Mouse (Mus musculus) Patski (cell line): ENCODE measurements at regions not wholly inside any gene's neighbourhood (a gene's known extent, or its start where the extent isn't known, plus 50 kb on each side); places are given as distances from the start of the nearest gene placed in this dataset.
A peak's percentile ranks its signal among the peaks of the same experiment; 100 is the strongest.
"Not testable (repeated sequence)": the region's sequence is repeated elsewhere in the genome, so short reads cannot be mapped to it uniquely, and the experiment has no call there.

Experiments
- ATAC-seq: fragments of 100-300 bp; one replicate; pipeline ENCODE4 v1.8.0; 2021
- CTCF ChIA-PET: fragments of 350-600 bp; sonication (Branson Sonifier 250); formaldehyde crosslinking; loops from one replicate; lab custom pipeline; 2022; ENCODE audit warnings: inconsistent platforms; lab: Charles Lee
- POLR2A ChIA-PET: fragments of 350-600 bp; sonication (Branson Sonifier 250); formaldehyde crosslinking; loops from one replicate; lab custom pipeline; 2022; ENCODE audit warnings: antibody characterized with exemption, inconsistent platforms; lab: Charles Lee
- DNase-seq: peaks from one replicate; pipeline ENCODE4 v3.0.0-alpha.2; 2011; ENCODE audit warnings: low read depth, low spot score
- H3K27me3 ChIP-seq: fragments of 371-371 bp; one replicate; pipeline ENCODE4 v1.5.1; 2021
- CTCF ChIP-seq: fragments of 100-300 bp; IDR thresholded peaks from one replicate; pipeline ENCODE4 v1.5.1; 2021
- in situ Hi-C: fragments of 300-500 bp; cut with MboI; formaldehyde crosslinking; loops from 3 replicates; pipeline ENCODE4 v1.11.1; 2018; ENCODE audit warnings: low pct_unique_long_range_greater_than_20kb, mixed read lengths

DNA sequence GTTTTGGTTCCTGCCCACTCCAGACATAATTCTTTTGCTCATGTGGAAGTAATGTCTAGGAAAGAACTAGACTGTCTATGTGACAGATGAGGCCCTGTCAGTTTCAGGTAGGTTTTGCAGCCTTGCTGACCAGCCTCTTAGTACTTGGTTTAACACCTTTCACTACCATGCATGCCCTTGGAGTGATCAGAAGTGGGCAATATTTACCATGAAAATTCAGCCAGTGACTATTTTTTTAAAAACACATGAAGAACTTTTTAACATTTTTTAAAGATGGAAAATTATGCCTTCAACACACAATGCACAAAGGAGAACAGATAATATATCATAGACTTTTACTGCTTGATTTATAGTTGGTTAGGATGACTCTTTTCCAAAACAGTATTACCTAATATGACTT is 58.1 kb downstream of the Cox7c start:
- POLR2A ChIA-PET, result no interaction called here
- no peaks in the 10 kb centered on the region for H3K27me3 ChIP-seq
- in situ Hi-C loops, result no loop called here
- ATAC-seq (no peak), DNase-seq (no peak)
- CTCF ChIA-PET, result no interaction called here
- peak; percentile 37 for TF ChIP-seq CTCF

DNA sequence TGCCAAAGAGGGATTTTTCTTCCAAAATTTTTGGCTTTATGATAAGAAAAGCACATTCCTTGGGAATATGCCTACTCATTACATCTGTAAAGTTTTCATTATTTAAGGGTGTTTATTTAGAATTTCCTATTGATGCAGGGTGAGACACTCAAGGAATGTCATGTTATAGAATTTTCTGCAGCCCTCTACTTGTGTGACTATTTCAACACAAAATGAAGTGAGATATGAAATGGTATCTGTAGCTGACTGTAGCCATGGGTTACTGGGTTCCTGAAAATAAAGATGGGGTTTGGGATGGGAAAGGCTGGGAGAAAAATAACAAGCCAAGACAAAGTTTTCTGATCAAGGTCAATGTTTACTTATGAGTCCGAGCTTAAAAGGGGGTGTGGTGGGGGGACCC is 64.6 kb downstream of the Cox7c start:
- CTCF ChIA-PET, result no interaction called here

DNA sequence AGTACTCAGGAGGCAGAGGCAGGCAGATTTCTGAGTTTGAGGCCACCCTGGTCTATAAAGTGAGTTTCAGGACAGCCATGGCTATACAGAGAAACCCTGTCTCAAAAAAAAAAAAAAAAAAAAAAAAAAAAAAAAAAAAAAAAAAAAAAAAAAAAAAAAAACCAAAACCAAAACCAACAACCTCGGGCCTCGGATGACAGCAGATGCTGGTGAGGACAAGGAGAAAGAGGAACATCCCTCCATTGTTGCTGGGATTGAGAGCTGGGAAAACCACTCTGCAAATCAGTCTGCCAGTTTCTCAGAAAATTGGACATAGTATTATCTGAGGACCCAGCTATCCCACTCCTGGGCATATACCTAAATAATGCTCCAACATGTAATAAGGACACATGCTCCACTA is 82.7 kb downstream of the Cox7c start:
- CTCF ChIA-PET, result interaction anchor here (1.1 kb wide), 1 partner anchor 8 kb away, joined by 3 read pairs; no protein-coding TSS in a partner anchor
- H3K27me3 ChIP-seq, ATAC-seq, POLR2A ChIA-PET, in situ Hi-C loops, DNase-seq: not testable (repeated sequence)

More for the DNA sequence above, 64.6 kb downstream of the Cox7c start:
- ATAC-seq (no peak), DNase-seq (no peak)
- H3K27me3 ChIP-seq, result no peaks in the 10 kb centered on the region
- POLR2A ChIA-PET, result no interaction called here
- TF ChIP-seq CTCF, result no peak
- in situ Hi-C loops, result no loop called here

DNA sequence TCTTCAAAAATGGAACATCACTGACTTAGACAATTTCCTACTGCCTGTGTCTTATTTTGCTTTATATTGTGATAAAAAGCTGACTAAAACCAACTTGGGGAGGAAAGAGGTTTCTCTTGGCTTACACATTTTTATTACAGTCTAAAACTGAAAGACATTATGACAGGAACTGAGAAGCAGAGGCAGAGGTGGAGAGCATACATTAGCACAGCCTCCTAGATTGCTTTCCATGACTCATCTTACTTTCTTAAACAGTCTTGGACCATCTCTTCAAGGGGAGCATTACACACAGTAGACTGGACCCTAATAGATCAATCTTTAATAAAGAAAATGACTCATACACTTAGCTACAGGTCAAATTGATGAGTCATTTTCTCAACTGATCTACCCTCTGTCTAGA is 91.4 kb downstream of the Cox7c start:
- TF ChIP-seq CTCF, result no peak
- H3K27me3 ChIP-seq, result no peaks in the 10 kb centered on the region
- CTCF ChIA-PET, result no interaction called here
- POLR2A ChIA-PET, result no interaction called here
- DNase-seq (no peak), ATAC-seq (no peak)
- in situ Hi-C loops, result no loop called here

DNA sequence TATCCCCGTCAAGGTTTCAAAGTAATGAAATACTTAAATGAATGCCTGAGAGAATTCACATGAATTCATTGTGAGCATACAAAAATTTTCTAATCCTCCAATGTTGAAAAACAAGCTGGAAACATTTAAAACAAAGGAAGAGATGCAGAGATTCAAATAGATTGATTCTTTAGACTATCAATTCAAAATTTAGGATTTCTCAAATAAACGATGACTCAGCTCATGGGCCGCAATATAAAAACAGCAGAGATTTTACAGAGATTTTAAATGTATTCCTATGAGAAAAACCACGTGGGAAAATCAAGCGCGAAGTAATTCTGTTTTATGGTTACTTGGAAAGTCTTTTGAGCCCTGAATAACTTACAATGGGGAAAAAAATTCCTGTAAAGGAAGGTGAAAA is 93.8 kb downstream of the Cox7c start:
- POLR2A ChIA-PET, result no interaction called here
- no peaks in the 10 kb centered on the region for H3K27me3 ChIP-seq
- CTCF ChIA-PET, result no interaction called here
- TF ChIP-seq CTCF, result no peak
- no peak for ATAC-seq
- in situ Hi-C loops, result no loop called here
- DNase-seq, result no peak

DNA sequence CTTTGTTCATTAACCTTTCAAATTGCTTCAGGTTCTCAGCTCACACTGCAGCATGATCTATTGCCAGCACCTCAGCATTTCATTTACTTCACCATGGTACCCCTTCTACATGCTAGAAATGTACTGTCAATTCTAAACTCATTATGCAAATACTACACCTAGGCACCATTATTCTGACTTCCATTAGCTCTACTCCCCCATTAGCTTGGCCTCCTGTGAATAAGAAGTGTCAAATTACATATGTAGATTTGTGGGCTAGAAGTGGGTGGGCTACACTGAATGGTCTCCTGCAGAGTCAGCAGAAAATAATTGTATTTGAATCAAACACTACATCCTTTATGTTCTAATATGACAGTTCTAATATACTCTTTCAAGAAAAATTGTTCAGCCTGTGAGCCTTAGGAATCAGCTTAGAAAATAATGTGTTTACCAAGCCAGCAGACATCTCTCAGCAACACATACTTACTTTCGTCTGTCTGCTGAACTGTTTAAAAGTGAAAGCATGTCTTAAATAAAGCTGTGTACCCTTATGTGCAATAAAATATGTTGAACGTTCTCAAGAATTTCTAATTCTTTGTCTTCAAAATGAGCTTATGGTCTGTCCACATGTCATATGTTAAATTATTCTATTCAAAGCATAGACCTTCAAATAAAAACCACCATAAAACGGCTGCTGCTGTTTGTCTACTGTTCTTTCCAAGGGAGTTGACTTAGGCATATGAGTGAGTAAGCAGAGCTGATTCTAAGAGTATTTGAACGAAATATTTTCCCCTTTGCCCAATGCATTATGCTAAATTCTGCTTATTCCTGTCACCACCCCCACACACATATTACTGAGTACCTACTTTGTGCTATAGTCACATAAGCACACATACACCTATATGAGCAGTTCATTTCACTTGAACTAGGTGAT is 119.6 kb downstream of the Cox7c start:
- in situ Hi-C loops, result no loop called here
- ATAC-seq, result no peak
- CTCF ChIA-PET, result no interaction called here

DNA sequence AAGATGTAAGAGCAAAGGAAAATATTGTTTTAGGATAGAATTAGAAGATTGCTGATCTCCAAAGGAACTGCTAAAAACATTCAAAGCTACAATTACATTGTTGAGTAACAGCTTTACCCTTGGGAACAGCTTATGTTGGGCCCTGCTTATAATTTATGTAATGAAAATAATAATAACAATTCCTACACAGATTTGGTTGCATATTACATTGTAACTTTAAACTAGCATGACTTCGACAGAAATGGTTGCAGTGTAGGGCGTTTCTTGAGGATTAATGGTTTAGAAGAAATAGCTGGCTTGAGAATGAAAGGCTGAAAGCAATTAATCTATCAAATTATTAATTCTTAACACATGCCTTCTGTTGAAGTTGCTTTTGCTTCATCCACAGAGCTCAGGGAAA is 120.4 kb downstream of the Cox7c start:
- ChIA-PET POLR2A (no interaction called here), CTCF (no interaction called here)
- DNase-seq, result no peak
- TF ChIP-seq CTCF, result no peak
- no peak for ATAC-seq
- in situ Hi-C loops, result no loop called here
- H3K27me3 ChIP-seq, result no peaks in the 10 kb centered on the region

More for the DNA sequence above, 119.6 kb downstream of the Cox7c start:
- POLR2A ChIA-PET, result no interaction called here
- DNase-seq, result no peak
- TF ChIP-seq CTCF, result no peak
- no peaks in the 10 kb centered on the region for H3K27me3 ChIP-seq

DNA sequence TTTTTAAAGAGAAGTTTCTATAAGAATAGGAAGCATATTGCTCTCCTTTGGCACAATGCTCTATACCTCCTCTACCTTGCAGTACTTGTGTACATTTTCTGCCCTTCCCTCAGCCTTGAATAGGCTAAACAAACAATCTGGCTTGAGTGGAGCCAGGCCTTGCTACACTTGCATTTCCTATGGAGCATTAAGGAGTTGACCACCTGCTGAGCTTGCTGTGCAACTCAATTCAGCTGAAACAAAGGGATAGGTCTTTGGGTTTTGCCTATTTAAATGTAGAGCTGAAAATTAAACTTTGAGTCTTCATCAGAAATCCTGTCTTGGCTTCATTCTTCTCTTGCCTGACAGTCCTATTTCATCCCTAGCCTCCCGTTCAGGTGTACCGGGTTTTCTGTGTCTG is 124.0 kb downstream of the Cox7c start:
- no peaks in the 10 kb centered on the region for H3K27me3 ChIP-seq
- TF ChIP-seq CTCF, result no peak
- DNase-seq (no peak), ATAC-seq (no peak)
- ChIA-PET POLR2A (no interaction called here), CTCF (interaction anchor here (1.7 kb wide), 1 partner anchor 15 kb away, joined by 3 read pairs; no protein-coding TSS in a partner anchor)
- in situ Hi-C loops, result no loop called here

DNA sequence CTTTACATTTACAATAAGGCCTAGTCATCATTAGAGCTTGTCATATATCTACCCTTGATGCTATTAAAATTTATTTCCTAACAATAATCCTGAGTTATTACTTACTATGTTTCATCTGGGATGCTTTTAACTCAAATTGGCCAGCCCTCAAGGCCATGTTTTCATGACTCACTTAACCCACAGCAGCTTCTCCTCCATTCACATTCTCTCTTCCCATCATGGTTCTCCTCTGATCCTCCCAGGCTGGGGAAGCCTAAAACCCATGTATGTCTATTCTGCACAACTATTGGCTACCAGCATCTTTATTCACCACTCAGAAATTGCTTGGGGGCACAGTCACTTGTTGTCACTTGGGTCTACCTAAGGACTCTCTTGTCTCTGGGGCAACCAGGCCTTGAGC is 144.9 kb downstream of the Cox7c start:
- no peak for TF ChIP-seq CTCF
- ATAC-seq (no peak), DNase-seq (no peak)
- H3K27me3 ChIP-seq, result no peaks in the 10 kb centered on the region
- ChIA-PET CTCF (no interaction called here), POLR2A (no interaction called here)
- in situ Hi-C loops, result no loop called here

DNA sequence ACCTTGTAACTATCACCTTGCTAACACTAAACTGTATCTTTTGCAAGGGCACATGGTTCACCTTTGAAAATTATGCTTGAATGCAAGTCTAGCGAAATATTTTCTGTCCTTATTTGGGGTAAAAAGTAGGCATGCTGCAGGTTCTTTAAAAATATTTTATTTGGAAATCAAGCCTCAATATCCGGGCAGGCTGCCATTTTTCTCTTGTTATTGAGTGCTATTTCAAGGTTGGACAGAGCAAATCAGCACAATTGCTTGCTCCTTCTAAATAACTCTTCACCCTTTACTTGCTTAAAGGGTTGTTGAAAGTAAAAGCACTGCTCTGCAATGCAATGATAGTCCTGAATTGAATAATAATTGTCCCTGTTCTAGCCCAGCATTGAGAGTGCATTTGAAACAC is 149.0 kb downstream of the Cox7c start:
- ATAC-seq (no peak), DNase-seq (no peak)
- no peak for TF ChIP-seq CTCF
- no peaks in the 10 kb centered on the region for H3K27me3 ChIP-seq
- ChIA-PET CTCF (no interaction called here), POLR2A (no interaction called here)
- in situ Hi-C loops, result no loop called here

DNA sequence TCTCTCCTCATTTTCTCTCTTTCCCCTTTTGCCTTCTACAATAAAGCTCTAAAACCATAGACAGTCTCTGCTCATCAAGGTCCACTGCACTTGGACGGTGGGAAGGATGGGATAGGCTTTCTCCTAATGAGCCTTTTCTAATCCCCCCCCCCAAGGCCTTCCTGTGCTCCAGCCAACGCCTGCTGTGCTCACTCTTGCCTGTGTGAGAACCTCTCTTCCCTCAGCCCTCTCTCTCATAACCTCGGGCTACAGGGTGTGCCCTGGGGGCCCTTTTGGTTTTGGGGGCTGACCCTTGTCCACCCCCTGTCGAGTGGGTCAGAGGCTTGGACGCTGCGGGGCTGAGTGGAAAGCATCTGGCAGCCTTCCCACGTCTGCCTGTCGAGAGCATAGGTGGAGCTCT is 151.6 kb downstream of the Cox7c start:
- no peak for TF ChIP-seq CTCF
- no peaks in the 10 kb centered on the region for H3K27me3 ChIP-seq
- in situ Hi-C loops, result no loop called here
- CTCF ChIA-PET, result no interaction called here
- ATAC-seq (no peak), DNase-seq (no peak)
- POLR2A ChIA-PET, result no interaction called here

DNA sequence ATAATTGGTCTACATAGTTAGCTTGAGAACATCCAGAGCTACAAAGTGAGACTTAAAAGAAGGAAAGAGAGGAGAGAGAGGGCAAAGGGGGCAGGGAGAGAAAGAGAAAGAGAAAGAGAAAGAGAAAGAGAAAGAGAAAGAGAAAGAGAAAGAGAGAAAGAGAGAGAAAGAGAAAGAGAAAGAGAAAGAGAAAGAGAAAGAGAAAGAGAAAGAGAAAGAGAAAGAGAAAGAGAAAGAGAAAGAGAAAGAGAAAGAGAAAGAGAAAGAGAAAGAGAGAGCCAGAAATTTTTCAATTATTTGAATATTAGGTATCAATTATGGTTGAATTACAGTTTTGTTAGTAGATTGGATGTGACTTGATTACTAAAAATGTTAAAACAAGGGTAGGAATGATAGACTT is 156.9 kb downstream of the Cox7c start:
- in situ Hi-C loops, ATAC-seq, H3K27me3 ChIP-seq, POLR2A ChIA-PET, DNase-seq: not testable (repeated sequence)
- CTCF ChIA-PET, result interaction anchor here (1.2 kb wide), 1 partner anchor 16 kb away, joined by 3 read pairs; no protein-coding TSS in a partner anchor
